ENCODE assay signal across 10 mouse cellular contexts in the genomic region with DNA sequence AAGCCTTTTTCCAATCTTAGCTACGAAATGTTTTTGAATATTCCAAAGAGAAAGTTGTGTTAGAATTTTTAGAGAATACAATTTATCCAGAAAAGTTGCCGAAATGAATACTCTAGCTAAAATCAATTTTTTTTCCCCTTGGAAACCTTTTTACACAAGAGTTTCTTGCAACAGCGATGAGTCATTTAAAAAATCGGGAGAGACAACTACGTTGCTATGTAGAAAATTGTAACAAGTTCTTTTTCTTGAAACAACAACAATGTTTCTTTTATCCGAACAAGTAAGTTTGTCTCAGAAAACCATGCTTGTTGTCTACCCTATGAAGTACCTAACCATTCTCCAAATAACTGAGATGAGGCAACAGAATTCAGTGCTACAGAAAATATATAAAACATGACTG. TPM values are rescaled to one million over a fixed set of nuclear protein-coding genes. Genes with fewer than 3 reads are reported as not detected.
DNase-seq lines count a peak whose midpoint lies in the region; ATAC-seq and TF ChIP-seq lines count a peak whose summit lies in the region.
"Had no signal": no experiment of that assay in that cellular context is flagged by ENCODE, and none has a peak within 500 bp of the region (broad histone marks: within the 10 kb centered on the region; RNA-seq: fewer than 3 reads in every experiment).

No protein-coding gene starts in this region.

- 88% methylated on average over 6 of the region's 6 CpGs for WGBS in kidney, postnatal 0 days
- WGBS in hindbrain, embryonic 13.5 days: 84% methylated on average over 6 of the region's 6 CpGs
- WGBS in midbrain, embryonic 13.5 days: 91% methylated on average over 6 of the region's 6 CpGs

- peak overlapping the region; percentile 67; the same call in 1 of the 2 replicates for H3K4me2 ChIP-seq in kidney, postnatal 0 days (ENCODE audit: low read length)
- H3K4me2 ChIP-seq in hindbrain, embryonic 13.5 days: peak overlapping the region; percentile 66
- peak overlapping the region; percentile 75 for H3K4me2 ChIP-seq in midbrain, embryonic 13.5 days (replicated peaks)

- no peak for DNase-seq in kidney, postnatal 0 days (ENCODE audit: low spot score)
- no peak for DNase-seq in kidney, adult 9 months
- peak; percentile 43 for DNase-seq in adipocyte (ENCODE audit: low spot score)
- DNase-seq in ovary, postnatal 10 days (ENCODE audit: low spot score): no peak
- no peak for DNase-seq in gastrocnemius, postnatal 25 days
- DNase-seq: heart, postnatal 14 days had no signal

- H3K27ac ChIP-seq in kidney, postnatal 0 days: no peak overlapping the region
- no peak overlapping the region for H3K27ac ChIP-seq in hindbrain, embryonic 13.5 days
- no peak overlapping the region for H3K27ac ChIP-seq in midbrain, embryonic 13.5 days

- no peaks in the 10 kb centered on the region for H3K27me3 ChIP-seq in kidney, postnatal 0 days (ENCODE audit: insufficient read depth, low read length)
- no peaks in the 10 kb centered on the region for H3K27me3 ChIP-seq in hindbrain, embryonic 13.5 days
- no peaks in the 10 kb centered on the region for H3K27me3 ChIP-seq in midbrain, embryonic 13.5 days

- peaks cover 7% of the 10 kb centered on the region; the same call in 1 of the 2 replicates for H3K4me1 ChIP-seq in kidney, postnatal 0 days (replicated peaks; ENCODE audit: insufficient read depth, low read length)
- H3K4me1 ChIP-seq in hindbrain, embryonic 13.5 days (replicated peaks): peaks cover 25% of the 10 kb centered on the region
- peaks cover 27% of the 10 kb centered on the region for H3K4me1 ChIP-seq in midbrain, embryonic 13.5 days (replicated peaks)

- no peak overlapping the region for H3K4me3 ChIP-seq in kidney, postnatal 0 days (replicated peaks; ENCODE audit: low read depth, low read length)
- H3K4me3 ChIP-seq in hindbrain, embryonic 13.5 days: peak overlapping the region; percentile 98; the same call in 1 of the 2 replicates
- H3K4me3 ChIP-seq in midbrain, embryonic 13.5 days (replicated peaks): peak overlapping the region; percentile 98; the same call in 1 of the 2 replicates

- TF ChIP-seq CTCF in kidney, postnatal 0 days (IDR thresholded peaks at IDR 0.05; ENCODE audit: low read depth): no peak

- H3K36me3 ChIP-seq in kidney, postnatal 0 days (ENCODE audit: insufficient read depth, low read length): 0 out of 2 replicates have a peak, but pooled peaks cover 3% of the 10 kb centered on the region
- peaks cover 9% of the 10 kb centered on the region for H3K36me3 ChIP-seq in hindbrain, embryonic 13.5 days
- H3K36me3 ChIP-seq in midbrain, embryonic 13.5 days: peaks cover 7% of the 10 kb centered on the region

- no peak overlapping the region for H3K9ac ChIP-seq in kidney, postnatal 0 days (ENCODE audit: low read depth, low read length)
- H3K9ac ChIP-seq in hindbrain, embryonic 13.5 days: no peak overlapping the region
- no peak overlapping the region for H3K9ac ChIP-seq in midbrain, embryonic 13.5 days (replicated peaks)

- ATAC-seq in kidney, postnatal 0 days (replicated peaks; ENCODE audit: low FRiP score, low read depth): no peak
- ATAC-seq in hindbrain, embryonic 13.5 days (ENCODE audit: low FRiP score): no peak
- ATAC-seq in midbrain, embryonic 13.5 days: no peak

- H3K9me3 ChIP-seq in kidney, postnatal 0 days (replicated peaks; ENCODE audit: low read length): no peaks in the 10 kb centered on the region
- no peaks in the 10 kb centered on the region for H3K9me3 ChIP-seq in hindbrain, embryonic 13.5 days
- no peaks in the 10 kb centered on the region for H3K9me3 ChIP-seq in midbrain, embryonic 13.5 days

RNA-seq across cellular contexts. Expression of gene Btf3, which starts 1.1 kb away (rescaled TPM):
- 766 and 788 TPM in 2 replicates for polyA plus RNA-seq in kidney, postnatal 0 days (2015; fragmentation: Nextera tagmentation; extraction: Ambion mirVana)
- 585 and 615 TPM in 2 replicates for polyA plus RNA-seq in hindbrain, embryonic 13.5 days (2015; fragmentation: Nextera tagmentation; extraction: Ambion mirVana)
- 584 and 625 TPM in 2 replicates for polyA plus RNA-seq in midbrain, embryonic 13.5 days (2015; fragmentation: Nextera tagmentation; extraction: Ambion mirVana)
- total RNA-seq in gastrocnemius, postnatal 25 days (2021): 100 to 1,000 TPM; 194 to 210 TPM

RNA-seq across cellular contexts. Expression of gene Foxd1, which starts 36.1 kb away (rescaled TPM):
- 2.4 and 3.4 TPM in 2 replicates for polyA plus RNA-seq in kidney, postnatal 0 days (2015; fragmentation: Nextera tagmentation; extraction: Ambion mirVana)
- 0.79 and 1.1 TPM in 2 replicates for polyA plus RNA-seq in hindbrain, embryonic 13.5 days (2015; fragmentation: Nextera tagmentation; extraction: Ambion mirVana)
- 0.80 and 0.86 TPM in 2 replicates for polyA plus RNA-seq in midbrain, embryonic 13.5 days (2015; fragmentation: Nextera tagmentation; extraction: Ambion mirVana)
- under 1 TPM in 1 of 2 experiments, not detected in 1; 0.08 TPM for total RNA-seq in gastrocnemius, postnatal 25 days (2021)
- polyA plus RNA-seq: spleen, adult 2 months had no signal

RNA-seq across cellular contexts. Expression of gene Gm21976, which starts 38.2 kb away (rescaled TPM):
- not detected in 2 replicates for polyA plus RNA-seq in kidney, postnatal 0 days (2015; fragmentation: Nextera tagmentation; extraction: Ambion mirVana)
- not detected in 2 replicates for polyA plus RNA-seq in hindbrain, embryonic 13.5 days (2015; fragmentation: Nextera tagmentation; extraction: Ambion mirVana)
- not detected in 2 replicates for polyA plus RNA-seq in midbrain, embryonic 13.5 days (2015; fragmentation: Nextera tagmentation; extraction: Ambion mirVana)
- total RNA-seq in gastrocnemius, postnatal 25 days (2021): not detected
- total RNA-seq: heart, postnatal 14 days; layer of hippocampus, postnatal 14 days had no signal
- polyA plus RNA-seq: spleen, adult 2 months had no signal

RNA-seq across cellular contexts. Expression of gene Ankra2, which starts 55.0 kb away (rescaled TPM):
- polyA plus RNA-seq in kidney, postnatal 0 days (2015; fragmentation: Nextera tagmentation; extraction: Ambion mirVana): 22.6 and 23.6 TPM in 2 replicates
- 62.0 and 62.3 TPM in 2 replicates for polyA plus RNA-seq in hindbrain, embryonic 13.5 days (2015; fragmentation: Nextera tagmentation; extraction: Ambion mirVana)
- polyA plus RNA-seq in midbrain, embryonic 13.5 days (2015; fragmentation: Nextera tagmentation; extraction: Ambion mirVana): 55.4 and 58.9 TPM in 2 replicates
- 10 to 100 TPM; 13.8 to 13.9 TPM for total RNA-seq in gastrocnemius, postnatal 25 days (2021)

RNA-seq across cellular contexts. Expression of gene Utp15, which starts 55.1 kb away (rescaled TPM):
- polyA plus RNA-seq in kidney, postnatal 0 days (2015; fragmentation: Nextera tagmentation; extraction: Ambion mirVana): 19.9 and 21.5 TPM in 2 replicates
- 27.3 and 28.2 TPM in 2 replicates for polyA plus RNA-seq in hindbrain, embryonic 13.5 days (2015; fragmentation: Nextera tagmentation; extraction: Ambion mirVana)
- 31.8 and 32.5 TPM in 2 replicates for polyA plus RNA-seq in midbrain, embryonic 13.5 days (2015; fragmentation: Nextera tagmentation; extraction: Ambion mirVana)
- 1 to 10 TPM; 3.4 to 4.1 TPM for total RNA-seq in gastrocnemius, postnatal 25 days (2021)
